Mouse (Mus musculus): Measurements from ENCODE around the gene Actb. TPM values are rescaled to one million over a fixed set of nuclear protein-coding genes. Genes with fewer than 3 reads are reported as not detected.
A peak's percentile ranks its signal among the peaks of the same experiment; 100 is the strongest.

Gene Actb
- polyA plus RNA-seq (2017; shearing (Covaris generic)) = over 10,000 TPM; 21,144 to 46,167 TPM

GRCm38 (mm10) chr5:142906532-142907047 lies at the start of gene Actb:
Actb (minus strand) TSS chr5:142906754.
- peak; percentile 59 for ATAC-seq

- ATAC-seq = no peak
These were observed 47.1 kb upstream of the Actb start for GRCm38 (mm10) chr5:142953641-142954040.

GRCm38 (mm10) chr5:142950405-142950804 lies 43.9 kb upstream of the Actb start:
- no peak for ATAC-seq

GRCm38 (mm10) chr5:142949580-142949979 lies 43.0 kb upstream of the Actb start:
- ATAC-seq = no peak

GRCm38 (mm10) chr5:142947460-142947859 lies 40.9 kb upstream of the Actb start:
- ATAC-seq = no peak

- ATAC-seq = no peak
These were observed 38.6 kb upstream of the Actb start for GRCm38 (mm10) chr5:142944979-142945682.

DNA sequence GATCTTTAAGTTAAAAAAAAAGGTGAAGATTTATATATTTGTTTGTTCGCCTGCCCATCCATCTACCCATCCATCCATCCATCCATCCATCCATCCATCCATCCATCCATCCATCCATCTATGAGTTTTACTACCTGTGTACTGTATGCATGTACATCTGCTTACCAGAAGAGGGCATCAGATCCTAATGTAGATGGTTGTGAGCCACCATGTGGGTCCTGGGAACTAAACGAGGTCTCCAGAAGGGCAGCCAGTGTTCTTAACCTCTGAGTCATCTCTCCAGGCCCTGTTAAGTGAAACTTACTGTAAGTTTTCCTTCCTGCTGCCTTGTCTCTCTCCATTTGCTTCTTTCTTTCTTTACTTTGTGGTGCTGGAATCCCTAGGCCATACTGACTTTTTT lies 33.8 kb upstream of the Actb start:
- no peak for ATAC-seq

DNA sequence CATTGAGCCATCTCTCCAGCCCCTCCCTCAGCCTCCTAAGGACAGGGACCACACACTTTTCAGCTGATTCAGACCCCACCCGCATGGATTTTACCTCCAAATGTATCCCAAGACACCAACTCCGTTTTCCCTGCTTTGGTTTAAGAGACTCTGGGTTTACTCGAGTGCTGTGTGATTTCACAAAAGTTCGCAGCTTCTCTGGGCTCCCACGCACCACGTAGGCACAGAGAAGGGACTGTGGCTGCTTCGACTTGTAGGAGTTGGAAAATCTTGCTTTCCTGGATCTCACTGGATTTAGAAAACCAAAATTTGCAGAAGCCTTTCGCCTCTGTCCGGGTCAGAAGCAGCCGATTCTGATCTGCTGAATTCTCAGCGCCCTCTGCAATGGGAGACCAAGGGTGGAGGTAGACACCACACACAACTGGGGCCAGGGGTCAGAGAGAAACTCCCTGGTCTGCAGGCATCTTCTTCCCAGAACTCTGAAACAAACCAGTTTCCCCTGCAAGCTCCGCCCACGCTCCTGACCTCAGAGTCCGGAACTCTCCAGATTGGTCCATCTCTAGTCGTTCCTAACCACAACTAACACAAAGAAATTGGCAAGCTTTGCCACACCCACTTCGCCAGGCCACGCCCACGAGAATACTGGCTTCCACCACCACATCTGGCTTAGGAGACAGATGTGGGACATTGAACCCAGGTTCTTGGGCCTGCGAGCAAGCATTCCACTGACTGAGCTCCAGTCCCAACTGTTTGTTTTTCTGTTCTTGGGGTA lies 31.6 kb upstream of the Actb start:
- ATAC-seq = peak; percentile 64

DNA sequence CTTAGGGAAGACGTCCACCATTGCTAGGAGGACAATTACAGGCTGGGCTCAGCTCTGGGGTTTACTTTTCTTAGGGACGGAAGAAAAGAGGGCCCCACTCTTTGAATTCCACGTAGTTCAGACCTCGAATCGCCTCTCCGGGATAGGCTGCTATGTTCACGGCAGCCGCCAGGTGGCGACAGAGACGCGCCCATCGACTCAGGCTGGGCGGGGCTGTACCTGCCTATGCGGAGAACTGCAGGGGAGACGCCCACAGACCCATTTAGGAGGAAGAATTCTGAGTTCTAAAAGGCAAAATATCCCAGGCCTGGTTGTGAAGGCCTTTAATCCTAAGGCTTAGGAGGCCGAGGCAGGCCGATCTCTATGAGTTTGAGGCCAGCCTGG lies 29.8 kb upstream of the Actb start:
- peak; percentile 56 for ATAC-seq

DNA sequence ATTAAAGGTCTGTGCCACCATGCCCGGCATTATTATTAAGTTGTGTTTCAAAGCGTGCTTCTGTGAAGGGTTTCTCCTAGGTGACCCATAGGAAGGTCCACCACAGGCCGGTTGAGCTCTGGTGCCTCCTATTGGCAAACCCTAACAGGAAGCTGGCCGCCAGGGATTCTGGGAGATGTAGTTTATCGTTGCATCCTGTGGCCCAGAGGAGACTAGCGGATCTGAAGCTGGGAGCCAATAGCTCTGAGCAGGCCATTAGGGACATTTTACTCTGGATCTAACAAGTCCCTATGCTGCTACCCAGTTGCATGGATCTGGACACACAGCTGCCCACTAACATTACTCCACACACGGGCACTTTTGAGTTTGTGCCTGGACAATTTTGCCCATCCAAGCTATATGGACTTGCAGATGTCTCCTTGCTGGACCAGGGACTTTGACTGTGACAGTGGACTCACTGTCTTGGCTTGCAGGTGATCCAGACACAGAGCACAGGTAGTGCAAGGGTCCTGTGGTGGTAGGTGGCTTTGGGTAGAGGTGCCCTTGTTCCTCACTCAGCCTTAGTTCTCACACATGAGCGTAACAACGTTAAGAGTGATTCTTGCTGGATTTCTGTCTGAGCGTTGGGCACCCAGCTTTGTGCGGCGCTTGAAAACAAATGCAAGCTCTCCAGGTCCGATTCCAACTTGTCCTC lies 29.2 kb upstream of the Actb start:
- no peak for ATAC-seq

GRCm38 (mm10) chr5:142932731-142933130 lies 26.2 kb upstream of the Actb start:
- no peak for ATAC-seq

DNA sequence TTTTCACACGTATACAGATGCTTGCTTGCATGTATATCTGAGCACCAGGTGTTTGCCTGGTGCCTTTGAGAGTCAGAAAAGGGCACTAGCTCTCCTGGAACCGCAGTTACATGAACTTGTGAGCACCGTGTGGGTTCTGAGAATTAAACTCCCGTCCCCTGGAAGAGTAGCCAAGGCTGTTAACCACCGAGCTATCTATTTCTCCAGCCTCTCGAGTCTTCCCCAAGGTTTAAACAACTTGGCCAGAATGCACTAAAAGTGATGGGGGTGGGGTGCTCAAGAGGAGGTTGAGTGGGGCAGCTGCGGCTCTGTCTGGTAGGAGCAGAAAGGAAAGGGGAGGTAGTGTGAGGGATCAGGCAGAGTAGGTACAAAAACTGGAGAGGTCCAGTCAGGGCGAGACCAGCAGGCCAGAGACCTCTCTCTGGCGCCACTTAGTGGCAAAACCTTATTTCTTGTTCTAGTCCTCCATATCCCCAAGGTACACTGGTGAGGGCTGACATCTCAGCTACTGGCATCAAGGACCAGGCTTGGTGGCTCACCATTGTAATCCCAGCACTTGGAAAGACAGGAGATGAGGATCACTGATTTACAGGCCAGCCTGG lies 25.6 kb upstream of the Actb start:
- ATAC-seq = peak; percentile 28

- no peak for ATAC-seq
These were observed 24.7 kb upstream of the Actb start for GRCm38 (mm10) chr5:142931241-142931745.

DNA sequence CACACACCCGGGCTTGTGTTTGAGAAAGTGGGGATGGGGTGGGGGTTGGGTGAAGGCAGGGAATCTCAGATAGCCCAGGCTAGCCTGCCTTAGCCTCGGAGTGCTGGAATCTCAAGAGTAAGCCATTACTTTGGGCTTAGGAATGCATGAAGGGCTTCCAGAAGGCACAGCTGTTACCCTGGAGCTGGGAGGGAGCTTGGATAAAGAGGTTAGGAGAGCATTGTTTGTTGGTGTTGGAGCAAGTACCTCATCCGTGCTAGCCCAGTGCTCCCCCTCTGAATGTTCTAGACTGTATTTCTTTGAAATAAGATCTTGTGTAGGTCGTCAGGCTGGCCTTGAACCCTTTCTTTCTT lies 22.8 kb upstream of the Actb start:
- ATAC-seq = no peak

DNA sequence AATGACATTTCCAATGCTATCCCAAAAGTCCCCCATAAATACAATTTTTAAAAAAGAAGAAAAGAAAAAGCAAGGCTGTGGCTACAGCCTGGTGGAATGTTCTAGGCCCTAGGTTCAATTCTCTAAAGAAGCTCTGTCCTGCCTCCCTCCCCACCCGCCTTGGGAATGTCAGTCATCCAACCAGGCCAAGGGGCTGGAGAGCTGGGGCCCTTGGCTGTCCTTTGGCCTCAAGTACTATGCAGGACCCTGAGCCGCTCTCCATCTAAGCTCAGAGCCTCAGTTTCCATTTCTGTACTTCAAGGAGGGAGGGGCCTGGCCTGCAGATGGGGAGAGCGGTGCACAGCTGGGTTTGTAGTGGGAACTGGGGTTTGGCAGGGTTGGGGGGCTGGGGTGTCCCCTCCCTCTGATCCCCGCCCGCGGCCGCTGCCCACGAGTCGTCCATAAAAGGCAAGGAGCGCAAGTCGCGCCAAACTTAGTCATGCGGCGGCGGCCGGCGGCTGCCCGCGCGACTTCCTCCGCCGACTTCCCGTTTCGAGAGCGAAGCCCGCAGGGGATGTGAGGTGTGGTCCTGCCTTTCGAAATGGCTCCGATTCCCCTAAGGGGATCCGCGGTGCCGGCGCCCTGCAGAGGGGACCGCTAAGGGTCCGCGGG lies 22.3 kb upstream of the Actb start:
- ATAC-seq = peak; percentile 53

GRCm38 (mm10) chr5:142927341-142927930 lies 20.9 kb upstream of the Actb start:
- no peak for ATAC-seq

- ATAC-seq = peak; percentile 63
These were observed 20.3 kb upstream of the Actb start for GRCm38 (mm10) chr5:142926940-142927228.

DNA sequence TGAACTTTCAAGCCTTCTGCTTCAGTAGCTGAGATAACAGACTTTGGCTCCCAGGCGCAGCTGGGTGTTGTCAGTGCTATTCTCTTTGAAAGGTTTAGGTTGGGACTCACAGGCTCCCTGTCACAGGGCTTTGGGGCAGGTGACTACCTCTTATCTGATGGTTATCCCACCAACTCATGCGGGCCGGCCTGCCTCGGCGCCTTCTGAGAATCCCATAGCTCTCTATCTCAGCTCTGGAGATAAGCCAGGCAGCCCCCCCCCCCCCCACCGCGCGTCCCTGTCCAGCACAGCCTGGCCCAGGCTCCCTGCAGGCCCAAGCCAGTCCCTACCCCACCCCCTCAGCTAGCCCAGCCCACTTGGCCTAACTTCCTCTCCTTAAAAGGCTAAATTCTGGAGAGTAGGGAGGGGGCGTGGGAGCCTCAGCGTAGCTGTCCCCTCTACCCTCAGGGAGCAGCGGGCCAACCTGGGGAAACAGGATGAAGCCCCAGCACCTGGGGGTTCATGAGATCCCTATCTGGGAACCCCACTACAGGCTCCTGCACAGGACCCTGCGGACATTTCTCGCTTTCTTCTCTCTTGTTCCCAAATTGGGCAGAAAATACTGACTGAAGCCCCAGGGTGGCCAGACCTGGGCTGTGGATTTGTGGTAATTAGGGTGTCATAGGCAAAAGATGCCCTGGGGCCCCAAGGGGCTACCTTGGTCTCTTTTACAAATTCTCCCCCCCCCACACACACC lies 19.8 kb upstream of the Actb start:
- peak; percentile 20 for ATAC-seq

- no peak for ATAC-seq
These were observed 17.9 kb upstream of the Actb start for GRCm38 (mm10) chr5:142924336-142924959.

DNA sequence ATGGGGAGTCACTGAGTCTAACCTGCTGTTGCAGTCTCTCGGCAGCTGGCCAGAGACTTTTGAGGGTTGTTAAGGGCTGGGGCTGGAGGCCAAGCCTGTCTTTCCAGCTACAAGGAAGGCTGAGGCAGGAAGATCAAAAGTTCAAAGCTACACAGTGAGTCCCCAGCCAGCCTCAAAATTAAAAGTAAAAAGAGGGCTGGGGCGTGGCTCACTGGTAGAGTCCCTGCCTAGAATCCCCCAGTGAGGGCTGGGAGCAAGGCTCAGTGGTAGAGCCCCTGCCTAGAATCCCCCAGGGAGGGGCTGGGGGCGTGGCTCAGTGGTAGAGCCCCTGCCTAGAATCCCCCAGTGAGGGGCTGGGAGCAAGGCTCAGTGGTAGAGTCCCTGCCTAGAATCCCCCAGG lies 17.2 kb upstream of the Actb start:
- no peak for ATAC-seq

DNA sequence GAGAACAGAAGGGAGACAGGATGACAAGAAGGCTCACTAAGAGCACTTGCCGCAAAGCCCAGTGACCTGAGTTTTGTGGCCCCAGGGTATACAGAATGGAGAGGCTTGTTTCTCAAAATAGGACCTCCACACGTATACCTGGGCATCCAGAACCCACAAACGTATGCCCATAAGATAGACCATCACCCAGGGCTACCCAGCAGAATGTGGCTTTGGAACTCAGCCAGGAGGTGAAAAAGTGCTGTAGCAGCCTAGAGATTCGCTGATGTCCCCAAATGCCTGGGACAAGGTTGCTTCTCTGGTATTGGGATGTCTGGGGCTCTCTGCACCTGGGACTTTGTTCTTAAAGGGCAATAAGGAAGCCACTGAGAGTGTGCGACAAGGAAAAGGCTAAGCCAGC lies 15.7 kb upstream of the Actb start:
- ATAC-seq = no peak
